Mouse (Mus musculus): ENCODE results near the gene Csrnp1.
"Not testable (repeated sequence)": the region's sequence is repeated elsewhere in the genome, so short reads cannot be mapped to it uniquely, and the experiment has no call there.

The Csrnp1 gene

DNA sequence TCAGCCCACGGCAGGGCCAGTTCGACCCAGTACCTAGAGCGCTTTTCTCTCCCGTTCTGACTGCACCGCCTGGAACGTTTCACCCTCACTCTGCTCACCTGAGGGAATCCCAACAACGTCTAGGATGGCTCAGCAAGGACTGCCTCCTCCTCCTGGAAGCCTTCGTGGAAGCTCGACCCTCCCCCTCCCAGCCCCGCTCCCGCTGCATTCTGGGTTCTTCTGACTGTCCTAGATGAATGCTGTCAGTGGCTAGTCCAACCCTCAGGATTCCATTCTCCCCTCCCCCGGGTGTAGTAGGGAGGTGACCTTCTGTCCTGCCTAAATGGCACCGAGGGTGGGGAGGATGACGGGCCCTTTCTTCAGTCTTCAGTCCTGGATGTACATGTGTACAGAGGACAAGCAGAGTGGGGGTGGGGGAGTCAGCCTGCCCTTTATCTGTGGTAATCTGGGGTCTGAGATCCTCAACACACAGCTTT is at the start of gene Csrnp1:
Gene Csrnp1, minus strand, starts transcription at position 123 of the 476 bp plus-strand sequence.
- peak; percentile 97 for DNase-seq (ENCODE audit: low read depth, low spot score)

- no peak for DNase-seq (ENCODE audit: low read depth, low spot score)
Measured at GRCm38 (mm10) chr9:120032710-120033109, 48.3 kb upstream of the Csrnp1 start.

GRCm38 (mm10) chr9:120030421-120030820 is 46.0 kb upstream of the Csrnp1 start:
- no peak for DNase-seq (ENCODE audit: low read depth, low spot score)

- DNase-seq (ENCODE audit: low read depth, low spot score) = no peak
Measured at GRCm38 (mm10) chr9:120029880-120030279, 45.4 kb upstream of the Csrnp1 start.

GRCm38 (mm10) chr9:120027401-120028151 is 43.1 kb upstream of the Csrnp1 start:
- peak; percentile 83 for DNase-seq (ENCODE audit: low read depth, low spot score)

GRCm38 (mm10) chr9:120024625-120025024 is 40.2 kb upstream of the Csrnp1 start:
- no peak for DNase-seq (ENCODE audit: low read depth, low spot score)

DNA sequence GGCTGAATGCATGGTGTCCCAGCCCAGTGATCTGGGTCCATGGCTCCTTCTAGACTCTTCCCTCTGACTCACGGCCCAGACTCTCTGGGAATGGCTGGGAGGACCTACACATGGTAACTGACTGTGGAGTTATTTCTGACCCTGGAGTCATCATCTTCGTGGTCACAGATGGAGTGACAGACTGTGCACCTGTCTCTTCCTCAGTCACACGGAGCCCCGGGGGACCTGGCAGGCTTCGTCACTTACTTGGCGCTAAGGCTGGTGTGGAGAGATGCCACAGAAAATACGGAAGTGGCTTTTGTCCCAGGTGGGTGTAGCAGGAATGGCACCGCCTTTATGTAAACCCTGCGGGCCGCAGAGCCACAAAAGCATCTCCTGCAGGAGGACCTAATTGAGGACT is 39.7 kb upstream of the Csrnp1 start:
- DNase-seq (ENCODE audit: low read depth, low spot score) = no peak

DNA sequence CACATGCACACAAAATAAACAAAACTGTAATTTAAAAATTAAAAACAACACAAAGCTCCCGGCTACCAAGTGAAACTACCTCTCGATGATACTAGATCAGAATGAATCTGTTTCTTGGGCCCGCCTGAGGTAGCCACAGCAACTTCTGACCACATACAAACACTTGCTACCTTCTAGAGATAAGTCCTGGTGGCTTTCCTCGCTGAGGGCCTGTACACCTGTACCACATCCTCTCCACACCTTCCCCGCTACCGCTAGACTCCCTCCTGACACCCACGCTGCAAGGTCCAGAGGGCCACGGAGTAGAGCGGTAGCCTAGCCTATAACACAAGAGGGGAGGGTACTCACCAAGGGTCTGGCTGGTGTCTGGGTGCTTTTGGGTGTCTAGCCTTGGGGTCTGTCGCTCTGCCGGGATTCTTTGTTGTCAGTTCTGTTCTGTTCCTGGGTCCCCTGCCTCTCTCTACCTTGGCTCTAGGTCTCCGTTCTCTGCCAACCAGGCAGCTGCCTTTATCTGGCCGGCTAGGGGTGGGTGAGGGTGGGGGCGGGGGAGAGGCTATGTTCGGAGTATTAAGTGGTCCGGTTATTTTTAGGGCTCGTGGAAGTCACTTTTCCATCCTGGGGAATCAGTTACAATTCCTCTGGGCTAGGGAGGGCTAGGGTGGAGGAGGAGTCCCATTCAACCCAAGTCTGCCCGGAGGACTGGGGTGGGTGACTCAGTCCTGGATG is 38.8 kb upstream of the Csrnp1 start, which contains the start of gene Xirp1:
Gene Xirp1, minus strand, starts transcription at position 513 of the 726 bp plus-strand sequence.
- no peak for DNase-seq (ENCODE audit: low read depth, low spot score)

DNA sequence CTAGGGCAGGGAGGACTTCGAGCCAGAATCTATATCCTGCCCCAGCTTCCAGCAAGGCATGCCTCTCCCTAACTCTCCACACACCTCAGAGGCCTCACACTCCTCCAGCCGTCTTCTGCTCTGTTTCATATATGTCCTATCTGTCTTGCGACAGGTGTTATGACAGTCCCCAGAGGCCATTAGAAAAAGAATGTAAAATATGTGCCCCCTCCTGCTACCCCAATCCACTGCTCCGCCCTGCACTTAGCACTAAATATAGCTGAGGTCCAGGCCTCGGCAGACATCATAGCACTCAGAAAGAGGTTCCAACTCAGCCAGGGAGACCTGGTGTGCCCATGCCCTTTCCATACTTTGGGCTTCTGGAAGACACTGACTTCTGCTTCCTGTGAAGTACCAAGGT is 36.7 kb upstream of the Csrnp1 start:
- DNase-seq (ENCODE audit: low read depth, low spot score) = no peak

- DNase-seq (ENCODE audit: low read depth, low spot score) = peak; percentile 86
Measured at GRCm38 (mm10) chr9:120020285-120020890, 35.9 kb upstream of the Csrnp1 start.

DNA sequence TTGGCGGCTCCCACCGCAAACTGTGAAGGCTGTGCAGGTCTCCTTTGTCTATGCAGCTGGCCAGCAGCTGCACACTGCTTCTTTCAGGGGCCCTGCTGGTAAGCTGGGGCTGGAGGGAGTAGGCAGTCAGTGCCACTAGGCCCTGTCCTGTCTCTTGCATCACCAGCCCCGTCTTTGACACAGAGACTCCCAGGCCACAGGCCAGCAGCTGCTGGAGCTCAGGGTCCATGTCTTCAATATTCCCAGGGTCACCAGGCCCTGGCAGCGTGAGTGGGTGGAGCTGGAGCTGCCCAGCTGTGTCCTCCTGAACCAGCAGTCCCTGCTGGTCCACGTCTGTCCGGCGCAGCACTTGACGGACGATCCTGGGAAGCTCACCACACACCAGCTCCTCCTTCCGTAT is 32.5 kb upstream of the Csrnp1 start:
- no peak for DNase-seq (ENCODE audit: low read depth, low spot score)

GRCm38 (mm10) chr9:120014828-120015227 is 30.4 kb upstream of the Csrnp1 start:
- no peak for DNase-seq (ENCODE audit: low read depth, low spot score)

- peak; percentile 76 for DNase-seq (ENCODE audit: low read depth, low spot score)
Measured at GRCm38 (mm10) chr9:120013251-120013820, 28.9 kb upstream of the Csrnp1 start.

DNA sequence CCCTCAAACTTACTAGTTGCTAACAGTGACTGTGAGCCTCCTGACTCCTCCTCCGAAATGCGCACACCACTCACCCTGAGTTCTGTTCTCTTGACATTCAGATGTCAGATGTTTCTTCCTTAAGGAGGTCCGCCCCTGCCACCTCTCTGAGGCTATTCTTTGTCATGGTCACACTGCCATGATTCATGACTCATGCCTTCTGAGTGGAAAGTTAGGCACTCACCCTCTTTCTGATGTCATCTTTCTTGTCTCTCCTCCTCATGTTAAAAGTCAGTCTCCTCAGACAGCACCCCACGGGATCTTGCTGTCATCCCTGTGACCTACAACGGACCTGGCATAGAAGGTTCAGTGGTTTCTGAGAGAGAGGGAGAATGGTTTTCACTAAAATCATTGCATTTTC is 28.3 kb upstream of the Csrnp1 start:
- DNase-seq (ENCODE audit: low read depth, low spot score) = peak; percentile 44

GRCm38 (mm10) chr9:120012161-120012560 is 27.7 kb upstream of the Csrnp1 start:
- DNase-seq (ENCODE audit: low read depth, low spot score) = not testable (repeated sequence)

DNA sequence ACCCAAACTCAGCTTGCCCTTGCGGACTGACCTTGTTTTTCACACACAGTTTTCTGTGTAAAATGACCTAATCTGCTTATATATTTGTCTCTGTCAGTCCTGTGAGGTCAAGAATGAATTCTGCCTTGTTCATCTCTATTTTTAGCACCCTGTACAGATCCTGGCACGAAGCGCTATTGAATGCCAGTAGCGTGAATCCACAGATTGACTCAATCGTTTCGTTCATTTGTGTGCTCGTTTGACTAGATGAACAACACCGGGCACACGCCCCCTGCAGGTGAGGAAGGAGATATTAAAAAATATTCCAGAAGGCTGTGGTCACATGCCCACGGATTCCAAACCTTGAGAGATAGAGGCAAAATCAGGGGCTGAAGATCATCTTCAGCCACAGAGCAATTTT is 27.1 kb upstream of the Csrnp1 start:
- peak; percentile 90 for DNase-seq (ENCODE audit: low read depth, low spot score)

DNA sequence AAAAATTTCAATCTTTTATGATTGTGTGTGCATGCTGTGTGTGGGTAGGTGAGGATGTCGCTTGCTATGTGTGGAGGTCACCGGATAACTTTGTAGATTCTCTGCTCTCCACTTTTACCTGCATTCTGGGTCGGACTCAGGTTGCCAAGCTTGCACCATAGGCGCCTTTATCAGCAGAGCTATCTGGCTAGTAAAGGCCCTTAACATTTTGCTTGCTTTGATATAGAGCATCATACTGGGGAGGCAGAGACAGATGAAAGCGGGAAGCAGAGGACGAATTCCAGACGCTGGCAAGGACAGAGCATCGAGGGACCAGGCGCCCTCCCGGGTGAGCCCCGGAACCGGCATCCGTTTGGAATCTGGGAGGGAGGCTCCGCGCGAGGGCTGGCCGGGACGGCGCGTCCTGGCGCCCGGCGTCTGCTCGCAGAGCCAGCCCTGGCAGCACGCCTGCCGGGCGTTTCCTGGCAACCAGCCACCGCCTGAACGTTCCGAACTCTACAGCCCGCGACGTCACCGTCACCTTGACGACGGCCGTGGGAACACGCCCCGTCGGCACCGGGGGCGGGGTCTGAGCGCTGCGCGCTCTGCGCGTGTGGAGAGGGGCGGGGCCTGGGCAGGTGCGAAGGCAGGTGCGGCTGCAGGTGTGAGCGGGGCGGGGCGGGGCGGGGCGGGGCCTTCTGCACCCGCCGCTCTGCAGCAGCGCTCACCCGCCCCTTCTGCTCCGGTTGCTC is 26.5 kb upstream of the Csrnp1 start:
- peak; percentile 98 for DNase-seq (ENCODE audit: low read depth, low spot score)

DNA sequence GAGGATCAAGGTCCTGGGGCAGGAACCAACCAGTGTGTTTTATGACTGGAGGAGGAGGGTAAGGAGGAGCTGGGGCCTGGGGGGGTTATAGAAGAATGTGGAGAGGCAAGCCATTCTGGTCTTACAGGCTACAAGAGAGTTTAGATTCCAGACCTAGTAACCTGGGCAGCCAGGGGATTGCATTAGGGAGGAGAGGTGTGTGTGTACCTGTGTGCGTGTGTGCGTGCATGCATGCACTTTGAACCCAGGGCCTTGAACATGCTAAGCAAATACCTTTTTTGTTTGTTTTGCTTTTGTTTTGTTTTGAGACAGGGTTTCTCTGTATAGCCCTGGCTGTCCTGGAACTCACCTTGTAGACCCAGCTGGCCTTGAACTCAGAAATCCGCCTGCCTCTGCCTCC is 25.4 kb upstream of the Csrnp1 start:
- no peak for DNase-seq (ENCODE audit: low read depth, low spot score)

DNA sequence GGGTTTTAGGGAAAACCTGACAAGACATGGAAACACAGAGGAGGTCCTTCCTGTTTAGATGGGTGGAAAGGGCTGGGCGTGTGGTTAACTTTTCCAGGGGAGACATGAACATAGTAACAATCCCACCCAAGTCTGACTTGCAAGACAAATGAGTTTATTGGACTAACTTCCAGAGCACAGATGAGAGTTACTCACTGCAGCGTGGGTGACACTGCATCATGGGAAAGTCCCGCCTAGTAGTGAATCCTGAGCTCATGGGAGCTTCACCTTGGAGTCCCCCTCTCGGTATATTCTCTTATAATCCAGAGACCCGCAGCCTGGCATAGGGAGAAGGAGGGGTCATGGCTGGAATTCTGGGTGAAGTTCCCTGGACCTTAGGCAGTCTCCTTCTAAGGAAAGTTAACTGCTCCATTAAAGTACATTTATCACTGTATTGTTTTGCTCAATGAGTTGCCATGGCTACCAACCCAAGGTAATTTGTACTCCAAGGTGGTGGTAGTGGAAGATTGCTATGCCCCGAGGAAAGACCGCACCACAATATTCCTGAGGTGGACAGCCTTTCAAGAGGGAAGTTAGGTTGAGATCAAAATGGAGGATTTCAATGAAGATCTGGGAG is 24.9 kb upstream of the Csrnp1 start:
- DNase-seq (ENCODE audit: low read depth, low spot score) = peak; percentile 68

DNA sequence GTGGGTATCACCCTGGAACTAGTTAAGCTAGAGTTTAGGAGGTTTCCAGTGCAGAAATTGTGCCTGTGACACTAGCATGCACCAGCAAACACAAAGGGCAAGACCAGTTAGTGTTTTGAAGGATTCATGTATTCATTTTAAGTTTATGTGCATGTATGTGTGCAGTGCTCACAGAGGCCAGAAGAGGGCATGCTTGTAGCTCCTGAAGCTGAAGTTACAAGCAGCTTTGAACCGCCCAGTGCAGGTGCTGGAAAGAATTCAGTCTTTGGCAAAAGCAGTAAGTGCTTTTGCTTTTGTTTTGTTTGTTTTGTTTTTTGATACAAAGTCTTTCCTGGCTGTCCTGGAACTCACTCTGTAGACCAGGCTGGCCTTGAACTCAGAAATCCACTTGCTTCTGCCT is 23.4 kb upstream of the Csrnp1 start:
- DNase-seq (ENCODE audit: low read depth, low spot score) = peak; percentile 90

DNA sequence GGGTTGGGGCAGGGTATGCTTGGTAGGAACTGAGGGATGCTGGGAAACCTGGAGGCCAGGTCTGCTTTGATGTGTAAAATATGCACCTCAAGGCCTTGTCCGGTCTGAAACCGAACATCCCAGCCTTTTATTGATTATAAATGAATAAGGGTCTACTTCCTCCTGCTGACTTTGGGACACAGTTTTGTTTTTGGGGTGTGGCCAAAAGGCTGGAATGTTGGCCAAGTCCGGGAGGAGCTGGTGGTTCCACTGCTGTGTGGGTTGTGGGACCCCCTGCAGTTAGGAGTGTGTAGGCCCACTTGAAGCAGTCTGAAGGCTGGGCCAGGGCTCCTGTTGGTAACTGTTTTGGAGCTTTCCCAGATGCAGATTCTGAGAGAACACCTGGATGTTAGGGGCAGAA is 21.5 kb upstream of the Csrnp1 start:
- peak; percentile 96 for DNase-seq (ENCODE audit: low read depth, low spot score)
